Mouse (Mus musculus): ENCODE measurements at regions not wholly inside any gene's neighbourhood (a gene's known extent, or its start where the extent isn't known, plus 50 kb on each side); places are given as distances from the start of the nearest gene placed in this dataset.
A peak's percentile ranks its signal among the peaks of the same experiment; 100 is the strongest.

DNA sequence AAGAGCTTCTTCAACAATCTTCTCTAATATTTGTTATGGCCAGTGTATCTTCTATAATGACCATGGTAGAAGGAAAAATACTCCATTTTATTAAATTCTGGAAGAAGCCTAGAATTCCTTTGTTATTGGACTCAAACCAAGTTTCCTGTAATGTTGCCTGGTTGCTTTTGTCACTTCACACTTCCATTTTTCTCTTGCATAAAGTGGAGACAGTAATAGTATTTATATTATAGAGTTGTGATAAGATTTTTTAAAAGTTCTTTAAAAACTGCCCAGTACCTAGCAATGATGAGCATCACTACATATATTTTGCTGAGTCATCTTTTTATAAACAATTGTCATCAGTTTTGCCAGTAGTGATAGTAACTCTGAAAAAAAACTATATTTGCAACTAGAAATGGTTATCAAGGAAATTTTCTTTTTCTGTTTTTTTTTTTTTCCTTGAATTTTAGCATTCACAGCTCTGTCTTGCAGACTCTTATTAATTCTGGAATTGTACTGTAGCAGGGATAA lies 415.2 kb upstream of the Aga start:
- no peak for DNase-seq

DNA sequence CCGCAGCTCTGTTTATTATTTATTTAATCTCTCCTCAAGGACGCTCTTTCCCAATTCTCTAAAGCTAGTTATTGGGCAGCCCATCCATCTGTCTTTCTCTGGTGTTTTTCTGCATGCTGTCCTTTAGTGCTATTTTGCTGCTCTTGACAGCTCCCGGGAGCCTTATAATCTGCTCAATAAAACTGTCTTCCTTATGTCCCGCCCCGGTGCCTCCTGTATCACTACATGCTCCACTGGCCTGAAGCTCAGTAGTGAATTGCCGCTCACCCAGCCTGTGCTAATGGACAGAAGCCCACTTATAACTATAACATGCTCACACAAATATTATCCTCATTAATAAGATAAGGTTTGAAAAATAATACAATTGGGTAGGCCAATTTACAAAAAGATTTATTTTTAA lies 371.5 kb upstream of the Aga start:
- no peak for DNase-seq

DNA sequence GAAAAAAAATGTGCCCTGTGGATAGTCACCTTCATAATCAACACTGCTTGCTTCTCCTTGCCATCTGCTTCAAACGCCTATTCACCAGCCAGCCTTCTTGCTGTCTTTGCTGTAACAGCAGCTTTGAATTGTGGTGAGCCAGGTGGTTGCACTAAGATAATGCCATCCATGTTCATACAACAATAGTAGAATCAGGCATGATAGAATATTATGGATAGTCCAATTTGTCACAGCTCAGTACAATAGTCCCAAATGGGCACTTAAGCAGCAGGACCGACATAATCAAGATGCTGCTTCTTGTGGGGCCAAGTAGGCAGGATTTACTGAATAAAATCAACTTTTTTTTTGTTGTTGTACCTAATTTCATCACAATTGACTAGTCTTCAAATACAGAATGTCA lies 362.6 kb upstream of the Aga start:
- no peak for DNase-seq

DNA sequence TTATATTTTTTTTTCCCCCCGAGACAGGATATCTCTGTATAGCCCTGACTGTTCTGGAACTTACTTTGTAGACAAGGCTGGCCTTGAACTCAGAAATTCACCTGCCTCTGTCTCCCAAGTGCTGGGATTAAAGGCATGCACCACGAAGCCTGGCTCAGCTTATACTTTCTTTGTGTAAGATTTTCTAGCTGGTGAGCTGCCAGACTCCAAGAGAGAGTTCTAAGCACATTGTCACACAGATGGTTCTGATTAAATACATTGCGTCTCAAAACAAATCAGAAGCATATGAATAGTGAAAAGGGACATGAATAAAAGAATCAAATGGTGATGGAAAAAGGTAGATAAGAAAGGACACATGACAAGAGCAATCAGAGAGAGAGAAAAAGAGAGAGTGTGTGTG lies 347.5 kb upstream of the Aga start:
- DNase-seq, result no peak

DNA sequence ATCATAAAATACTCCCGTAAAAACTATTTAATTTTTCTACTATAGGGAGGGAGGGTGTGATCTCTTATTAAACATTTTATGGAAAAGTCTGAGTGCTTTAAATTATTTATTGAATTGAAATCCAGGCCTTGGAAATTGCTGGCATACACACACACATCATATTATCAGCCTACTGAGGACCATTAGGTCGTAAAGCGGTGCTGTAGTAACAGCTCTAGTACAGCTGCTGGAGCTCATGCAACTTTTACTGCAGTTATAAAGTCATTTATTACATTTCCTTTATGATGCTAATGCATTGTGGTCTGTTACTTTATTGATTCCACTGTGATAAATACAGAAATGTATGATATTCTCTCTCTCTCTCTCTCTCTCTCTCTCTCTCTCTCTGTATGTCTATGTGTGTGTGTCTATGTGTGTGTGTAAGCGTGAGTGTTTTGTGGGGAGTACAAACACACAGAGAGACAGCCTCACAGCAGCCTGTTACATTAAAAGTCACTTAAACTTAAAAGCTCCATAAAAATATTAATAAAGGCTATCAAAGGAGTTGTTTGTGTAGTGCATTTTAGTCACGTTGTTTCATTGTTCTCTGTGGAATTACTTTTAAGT lies 339.7 kb upstream of the Aga start:
- DNase-seq, result no peak

DNA sequence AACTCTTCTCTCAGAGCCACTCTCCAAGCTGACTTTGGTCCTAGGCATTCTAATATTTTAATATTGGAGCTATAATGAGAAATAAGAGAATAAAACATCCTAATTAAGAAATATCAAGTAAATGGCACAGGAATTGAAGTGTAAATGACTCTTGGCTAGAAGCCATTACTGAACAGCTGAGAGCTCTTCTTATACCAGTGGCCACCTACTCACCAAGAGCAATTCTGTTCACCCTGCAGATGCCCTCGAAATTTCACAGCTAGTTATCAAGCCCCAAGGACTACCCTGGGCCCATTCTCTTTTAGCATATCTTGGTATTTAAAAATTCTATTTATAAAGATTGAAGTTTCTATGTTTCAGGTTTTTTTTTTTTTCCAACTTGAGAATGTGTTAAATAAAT lies 319.0 kb upstream of the Aga start:
- DNase-seq, result no peak

DNA sequence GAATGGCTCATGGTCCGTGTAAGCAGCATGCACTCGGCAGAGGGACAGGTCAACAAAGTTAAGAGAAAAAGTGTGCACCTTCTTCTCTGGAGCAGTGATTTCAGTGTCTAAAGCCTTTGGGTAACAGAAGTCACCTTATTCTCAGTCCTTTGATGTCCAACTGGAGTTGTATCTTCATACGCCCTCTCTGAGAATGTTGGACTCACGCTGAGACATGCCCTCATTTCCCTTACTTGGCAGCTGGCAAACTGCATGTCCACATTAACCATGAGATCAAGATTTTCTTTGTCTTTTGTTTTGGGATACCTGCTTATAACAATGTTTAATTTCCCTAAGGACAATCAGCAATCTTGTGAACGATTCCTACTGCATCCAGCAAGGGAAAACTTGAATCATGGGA lies 289.3 kb upstream of the Aga start:
- DNase-seq, result peak; percentile 17 to 43

All from cerebellum, adult 18-20 months (tissue).